In the genomic region with DNA sequence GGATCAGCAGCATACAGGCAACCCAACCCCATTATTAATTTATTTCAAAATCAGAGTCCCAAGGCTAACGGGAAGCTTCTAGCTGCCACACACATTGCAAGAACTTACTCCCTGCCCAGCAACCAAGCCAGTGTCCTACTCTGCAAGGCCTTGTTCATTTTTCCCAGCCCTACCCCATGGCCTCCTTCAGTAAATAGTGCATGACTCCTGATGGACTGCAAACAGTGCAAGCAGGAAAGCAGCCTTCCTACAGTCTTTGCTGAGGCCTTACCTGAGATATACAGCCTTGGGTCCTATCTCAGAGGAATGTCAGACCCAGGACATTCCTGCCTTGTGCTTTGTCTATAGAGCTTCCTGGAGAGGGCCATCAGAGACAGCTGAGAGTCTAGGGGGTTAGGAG, we compare ENCODE assay signal across 37 mouse cellular contexts. TPM values are rescaled to one million over a fixed set of nuclear protein-coding genes. Genes with fewer than 3 reads are reported as not detected.
"Had no signal": no experiment of that assay in that cellular context is flagged by ENCODE, and none has a peak within 500 bp of the region (broad histone marks: within the 10 kb centered on the region; RNA-seq: fewer than 3 reads in every experiment).

No protein-coding gene starts in this region.

- H3K4me2 ChIP-seq: heart, embryonic 12.5 days; hindbrain, embryonic 12.5 days; hindbrain, embryonic 14.5 days; intestine, embryonic 15.5 days; limb, embryonic 12.5 days; liver, embryonic 11.5 days had no signal

- H3K9me3 ChIP-seq: heart, embryonic 10.5 days; heart, embryonic 12.5 days; hindbrain, embryonic 10.5 days; hindbrain, embryonic 12.5 days; intestine, embryonic 15.5 days; limb, embryonic 10.5 days; limb, embryonic 12.5 days had no signal

- H3K4me1 ChIP-seq: heart, embryonic 12.5 days; hindbrain, embryonic 10.5 days; hindbrain, embryonic 12.5 days had no signal

- DNase-seq: gastrocnemius, adult 2 months; gastrocnemius, postnatal 10 days; gastrocnemius, postnatal 25 days; heart, adult 18-20 months; heart, postnatal 10 days; heart, postnatal 4 days; kidney, adult 18-20 months; kidney, adult 8-10 months; kidney, postnatal 10 days; kidney, postnatal 25 days; kidney, postnatal 4 days; liver had no signal

- H3K36me3 ChIP-seq: heart, embryonic 10.5 days; heart, embryonic 12.5 days; hindbrain, embryonic 10.5 days; hindbrain, embryonic 12.5 days; intestine, embryonic 15.5 days; limb, embryonic 10.5 days; limb, embryonic 12.5 days had no signal

- H3K4me3 ChIP-seq: gastrocnemius, adult 2 months; heart, embryonic 10.5 days; heart, embryonic 12.5 days; hindbrain, embryonic 10.5 days; hindbrain, embryonic 12.5 days; intestine, embryonic 15.5 days; layer of hippocampus, adult 2 months; left cerebral cortex, adult 2 months; limb, embryonic 10.5 days; limb, embryonic 12.5 days had no signal

- H3K9ac ChIP-seq: heart, embryonic 12.5 days; hindbrain, embryonic 12.5 days; hindbrain, embryonic 14.5 days; intestine, embryonic 15.5 days; limb, embryonic 12.5 days had no signal

- ATAC-seq: hindbrain, embryonic 16.5 days; inflammation-experienced regulatory T-cells, adult 6 months; intestine, embryonic 15.5 days; intestine, postnatal 0 days had no signal

- H3K27ac ChIP-seq: gastrocnemius, adult 2 months; heart, embryonic 10.5 days; hindbrain, embryonic 10.5 days; hindbrain, embryonic 12.5 days; hindbrain, embryonic 14.5 days; intestine, embryonic 15.5 days; layer of hippocampus, adult 2 months; left cerebral cortex, adult 2 months; limb, embryonic 10.5 days; limb, embryonic 12.5 days had no signal

RNA-seq across cellular contexts. Expression of a gene that starts 3.6 kb away (rescaled TPM):
- total RNA-seq: gastrocnemius, adult 2 months; gastrocnemius, postnatal 10 days; gastrocnemius, postnatal 25 days; gastrocnemius, postnatal 4 days; granulocyte monocyte progenitor cell, adult 5-6 weeks; heart, adult 18-20 months; heart, adult 8-10 months; heart, postnatal 10 days; heart, postnatal 25 days; heart, postnatal 4 days; layer of hippocampus, adult 2 months; layer of hippocampus, postnatal 10 days; layer of hippocampus, postnatal 25 days; left cerebral cortex, adult 2 months; left cerebral cortex, postnatal 14 days; left cerebral cortex, postnatal 36 days had no signal
- polyA plus RNA-seq: heart, embryonic 10.5 days; heart, embryonic 12.5 days; heart, embryonic 14.5 days; hindbrain, embryonic 10.5 days; hindbrain, embryonic 12.5 days; hindbrain, embryonic 14.5 days; hindbrain, embryonic 16.5 days; inflammation-experienced regulatory T-cells, adult 6 months; limb, embryonic 10.5 days; limb, embryonic 12.5 days; liver, embryonic 11.5 days had no signal

RNA-seq across cellular contexts. Expression of a gene that starts 39.2 kb away (rescaled TPM):
- total RNA-seq: gastrocnemius, adult 2 months; gastrocnemius, postnatal 10 days; gastrocnemius, postnatal 25 days; gastrocnemius, postnatal 4 days; granulocyte monocyte progenitor cell, adult 5-6 weeks; heart, adult 18-20 months; heart, adult 8-10 months; heart, postnatal 10 days; heart, postnatal 25 days; heart, postnatal 4 days; layer of hippocampus, adult 2 months; layer of hippocampus, postnatal 10 days; layer of hippocampus, postnatal 25 days; left cerebral cortex, adult 2 months; left cerebral cortex, postnatal 14 days; left cerebral cortex, postnatal 36 days had no signal
- polyA plus RNA-seq: heart, embryonic 12.5 days; heart, embryonic 14.5 days; hindbrain, embryonic 10.5 days; hindbrain, embryonic 12.5 days; hindbrain, embryonic 14.5 days; hindbrain, embryonic 16.5 days; inflammation-experienced regulatory T-cells, adult 6 months; intestine, embryonic 15.5 days; intestine, postnatal 0 days; kidney, embryonic 14.5 days; kidney, embryonic 16.5 days; limb, embryonic 10.5 days; limb, embryonic 12.5 days; liver, embryonic 11.5 days had no signal
